Mouse (Mus musculus) intestine, embryonic 16.5 days (tissue): ENCODE data around the gene Copb1. TPM values are rescaled to one million over a fixed set of nuclear protein-coding genes. Genes with fewer than 3 reads are reported as not detected.

Source experiments
- ATAC-seq: fragments of 200-750 bp; cut with Nextera tagmentation; 2 replicates; pipeline ENCODE4 v1.8.0; 2017; ENCODE audit warnings: moderate TSS enrichment, moderate library complexity
- H3K27ac ChIP-seq: fragments of 300-500 bp; sonication (generic); 2 replicates; pipeline ENCODE4 v1.5.1; 2014; ENCODE audit warnings: mild to moderate bottlenecking, low read length
- H3K27me3 ChIP-seq: fragments of 300-500 bp; sonication (generic); replicated peaks from 2 replicates; pipeline ENCODE4 v1.6.1; 2014; ENCODE audit warnings: low read length, control low read depth, mixed read lengths; ENCODE audit not compliant: control insufficient read depth, insufficient read depth
- H3K36me3 ChIP-seq: fragments of 300-500 bp; sonication (generic); 2 replicates; pipeline ENCODE4 v1.6.1; 2014; ENCODE audit warnings: low read length, control low read depth; ENCODE audit not compliant: control insufficient read depth, insufficient read depth
- H3K4me1 ChIP-seq: fragments of 300-500 bp; sonication (generic); 2 replicates; pipeline ENCODE4 v1.6.1; 2014; ENCODE audit warnings: low read length, control low read depth, mixed read lengths; ENCODE audit not compliant: control insufficient read depth, insufficient read depth
- H3K4me2 ChIP-seq: fragments of 300-500 bp; sonication (generic); 2 replicates; pipeline ENCODE4 v1.6.1; 2014; ENCODE audit warnings: low read depth, low read length, control low read depth
- H3K4me3 ChIP-seq: fragments of 300-500 bp; sonication (generic); 2 replicates; pipeline ENCODE4 v1.5.1; 2014; ENCODE audit warnings: mild to moderate bottlenecking, low read length
- H3K9ac ChIP-seq: fragments of 300-500 bp; sonication (generic); 2 replicates; pipeline ENCODE4 v1.6.1; 2014; ENCODE audit warnings: low read depth, low read length
- H3K9me3 ChIP-seq: fragments of 300-500 bp; sonication (generic); 2 replicates; pipeline ENCODE4 v1.6.1; 2016; ENCODE audit warnings: low read length, control low read depth; ENCODE audit not compliant: control insufficient read depth
- WGBS: fragments of 180-500 bp; shearing (Covaris S2); extraction: QIAGEN DNeasy Blood & Tissue Kit; methylation state at CpG from one replicate; pipeline ENCODE4 v1.1.7; 2014; 5-methylcytosine and 5-hydroxymethylcytosine counted together
- polyA plus RNA-seq: library from polyadenylated mRNA; unstranded; fragments of >200 nt; fragmentation: Nextera tagmentation; extraction: Ambion mirVana; gene quantifications from 2 replicates; pipeline ENCODE4 v1.2.1, GENCODE M21; 2015

The Copb1 gene
- polyA plus RNA-seq, result 123 and 130 TPM in 2 replicates

DNA sequence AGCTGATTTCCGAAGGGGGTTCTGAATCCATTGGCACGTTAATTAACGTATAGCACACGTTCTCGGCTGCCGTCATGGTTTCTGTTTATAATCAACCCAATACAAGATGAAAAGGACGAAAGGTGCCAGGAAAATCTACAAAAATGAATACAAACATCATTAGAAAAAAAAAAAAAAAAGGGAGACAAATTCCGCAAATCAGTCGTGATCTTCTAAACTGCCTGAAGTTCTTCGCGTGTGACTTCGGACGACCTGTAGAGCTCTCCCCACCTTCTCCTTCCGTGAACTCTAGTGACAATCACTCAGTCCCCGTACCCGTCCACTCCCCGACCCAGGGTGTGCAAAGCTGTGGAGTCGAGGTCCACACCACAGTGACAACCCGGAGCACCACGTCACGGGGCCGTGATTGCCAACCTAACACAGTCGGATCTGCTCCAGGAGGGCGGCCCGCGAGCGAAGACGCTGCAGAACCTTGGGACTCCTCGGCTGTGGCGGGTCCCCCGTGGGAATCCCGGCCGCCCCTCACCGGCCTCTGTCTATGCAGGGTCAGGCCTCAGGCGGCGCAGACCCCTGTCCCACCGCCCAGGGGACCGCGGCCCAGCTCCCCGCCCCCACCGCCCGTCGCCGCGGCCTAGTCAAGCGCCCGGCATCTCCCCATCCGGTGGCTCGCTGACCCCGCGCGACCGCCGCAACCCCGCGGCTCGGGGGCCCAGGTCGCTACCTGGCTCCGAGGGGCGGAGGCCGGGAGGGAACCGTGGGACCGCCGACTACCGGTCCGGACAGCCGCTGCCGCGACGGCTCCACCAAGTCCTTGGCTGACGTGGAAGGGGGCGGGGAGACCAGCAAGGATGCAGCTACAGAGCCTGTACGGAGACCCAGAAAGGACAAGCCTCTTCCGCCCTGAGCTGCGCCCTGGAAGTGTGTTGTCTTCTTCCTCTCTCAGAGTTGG, at the start of gene Copb1:
Copb1 (minus strand) TSS at position 827 of the 949 bp plus-strand sequence.
- Histone ChIP-seq H3K9ac (peak within 1 kb of the TSS; percentile 92), H3K4me3 (peak within 1 kb of the TSS; percentile 90), H3K27me3 (no peaks in the 10 kb centered on the region), H3K4me1 (peaks cover 5% of the 10 kb centered on the region; the same call in 1 of the 2 replicates), H3K9me3 (no peaks in the 10 kb centered on the region), H3K36me3 (peaks cover 12% of the 10 kb centered on the region), H3K4me2 (peak within 1 kb of the TSS; percentile 60), H3K27ac (peak within 1 kb of the TSS; percentile 74)
- WGBS, result under 1% methylated on average over 74 of the region's 75 CpGs
- peak; percentile 98 for ATAC-seq

DNA sequence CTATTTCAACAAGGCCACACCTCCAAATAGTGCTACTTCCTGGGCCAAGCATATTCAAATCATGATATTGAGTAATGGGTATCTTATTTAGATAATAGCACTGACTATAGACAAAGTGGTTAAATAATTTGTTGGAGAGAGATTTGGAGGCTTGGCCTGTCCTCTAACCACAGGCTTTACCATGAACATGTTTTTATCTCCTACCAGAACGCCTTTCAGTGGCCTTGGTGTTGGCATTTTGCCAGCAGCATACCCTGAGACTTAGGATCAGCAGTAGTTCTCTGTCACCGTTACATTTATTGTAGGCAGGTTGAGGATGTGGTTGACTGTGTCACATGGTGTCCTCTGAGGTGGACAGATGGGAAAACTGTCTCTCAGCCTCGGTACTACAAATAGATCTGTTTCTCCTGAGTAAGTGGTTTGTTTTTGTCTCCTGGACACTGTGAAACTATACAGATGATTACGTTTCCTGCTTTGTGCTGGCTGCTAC, 46.8 kb upstream of the Copb1 start:
- 49% methylated on average over 4 of the region's 4 CpGs for WGBS
- no peak for ATAC-seq

DNA sequence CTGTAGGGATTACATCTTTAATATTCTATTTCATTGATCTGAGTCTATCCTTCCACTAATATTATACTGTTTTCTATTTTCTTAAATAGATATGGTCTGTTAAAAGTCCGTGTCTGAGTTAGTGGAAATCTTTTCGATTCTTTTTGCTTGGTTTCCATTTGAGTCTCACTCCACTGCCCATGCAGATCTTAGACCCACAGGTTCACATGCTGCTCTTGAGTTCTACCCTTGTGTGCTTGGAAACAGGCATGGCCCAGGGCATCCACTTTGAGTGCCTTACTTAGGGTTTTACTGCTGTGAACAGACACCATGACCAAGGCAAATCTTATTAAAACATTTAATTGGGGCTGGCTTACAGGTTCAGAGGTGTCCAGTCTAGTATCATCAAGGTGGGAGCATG, 46.3 kb upstream of the Copb1 start:
- no peaks in the 10 kb centered on the region for H3K36me3 ChIP-seq
- H3K4me1 ChIP-seq, result no peaks in the 10 kb centered on the region
- no peak overlapping the region for H3K4me2 ChIP-seq
- 92% methylated on average over 2 of the region's 2 CpGs for WGBS
- no peak overlapping the region for H3K9ac ChIP-seq
- no peaks in the 10 kb centered on the region for H3K27me3 ChIP-seq
- H3K9me3 ChIP-seq, result no peaks in the 10 kb centered on the region
- H3K27ac ChIP-seq, result no peak overlapping the region
- no peak overlapping the region for H3K4me3 ChIP-seq
- ATAC-seq, result no peak

More for the DNA sequence above, 46.8 kb upstream of the Copb1 start:
- H3K27ac ChIP-seq, result no peak overlapping the region
- no peak overlapping the region for H3K4me3 ChIP-seq
- no peak overlapping the region for H3K9ac ChIP-seq
- no peaks in the 10 kb centered on the region for H3K4me1 ChIP-seq
- no peaks in the 10 kb centered on the region for H3K27me3 ChIP-seq
- H3K36me3 ChIP-seq, result no peaks in the 10 kb centered on the region
- no peaks in the 10 kb centered on the region for H3K9me3 ChIP-seq
- no peak overlapping the region for H3K4me2 ChIP-seq

DNA sequence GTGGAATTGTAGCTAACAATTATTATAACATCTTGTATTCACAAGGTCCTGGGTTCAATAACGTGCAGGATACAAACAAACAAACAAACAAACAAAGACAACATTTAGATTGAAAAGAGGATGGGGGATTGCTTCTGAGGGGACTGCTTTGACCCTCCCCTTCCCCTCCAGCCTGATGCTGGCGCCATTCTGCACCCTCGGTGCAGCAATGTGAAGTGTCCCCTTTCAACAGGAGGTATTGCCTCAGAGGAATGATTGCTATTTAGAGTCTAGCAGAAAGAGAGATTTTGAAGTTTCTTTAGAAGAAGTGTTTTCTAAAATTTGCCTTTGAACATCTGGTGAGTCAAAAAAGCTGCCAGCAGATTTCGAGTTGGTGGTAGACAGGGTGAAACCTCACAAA, 44.7 kb upstream of the Copb1 start:
- H3K9ac ChIP-seq, result no peak overlapping the region
- no peak overlapping the region for H3K27ac ChIP-seq
- no peak for ATAC-seq
- no peaks in the 10 kb centered on the region for H3K9me3 ChIP-seq
- no peaks in the 10 kb centered on the region for H3K4me1 ChIP-seq
- no peak overlapping the region for H3K4me3 ChIP-seq
- WGBS, result 60% methylated on average over 4 of the region's 4 CpGs
- H3K27me3 ChIP-seq, result no peaks in the 10 kb centered on the region
- no peaks in the 10 kb centered on the region for H3K36me3 ChIP-seq
- no peak overlapping the region for H3K4me2 ChIP-seq

DNA sequence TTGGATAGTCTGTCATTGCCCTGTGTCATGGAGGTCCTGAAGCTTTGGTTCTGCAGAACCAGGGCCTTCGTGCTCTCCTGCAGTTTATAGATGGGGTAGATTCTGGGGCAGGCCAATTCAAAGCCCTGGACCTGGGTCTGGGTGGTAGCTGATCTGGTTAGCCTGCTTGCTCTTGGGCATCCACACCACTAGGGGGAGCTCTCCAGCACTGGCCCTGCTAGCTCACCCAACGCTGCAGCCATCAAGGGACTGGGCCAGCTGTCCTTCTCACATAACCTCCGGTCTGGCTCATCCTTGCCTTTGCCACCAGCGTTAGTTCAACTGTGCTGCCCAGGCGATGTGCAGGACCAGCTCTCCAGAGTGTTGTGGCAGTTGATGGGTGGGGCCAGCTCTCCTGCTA, 40.2 kb upstream of the Copb1 start:
- H3K9me3 ChIP-seq, result no peaks in the 10 kb centered on the region
- 0 out of 2 replicates have a peak, but pooled peaks have one; percentile 16 for ATAC-seq
- H3K9ac ChIP-seq, result no peak overlapping the region
- 84% methylated on average over 5 of the region's 5 CpGs for WGBS
- H3K4me2 ChIP-seq, result no peak overlapping the region
- no peak overlapping the region for H3K4me3 ChIP-seq
- no peaks in the 10 kb centered on the region for H3K27me3 ChIP-seq
- H3K27ac ChIP-seq, result no peak overlapping the region
- H3K36me3 ChIP-seq, result no peaks in the 10 kb centered on the region
- peaks cover 4% of the 10 kb centered on the region; the same call in 1 of the 2 replicates for H3K4me1 ChIP-seq

DNA sequence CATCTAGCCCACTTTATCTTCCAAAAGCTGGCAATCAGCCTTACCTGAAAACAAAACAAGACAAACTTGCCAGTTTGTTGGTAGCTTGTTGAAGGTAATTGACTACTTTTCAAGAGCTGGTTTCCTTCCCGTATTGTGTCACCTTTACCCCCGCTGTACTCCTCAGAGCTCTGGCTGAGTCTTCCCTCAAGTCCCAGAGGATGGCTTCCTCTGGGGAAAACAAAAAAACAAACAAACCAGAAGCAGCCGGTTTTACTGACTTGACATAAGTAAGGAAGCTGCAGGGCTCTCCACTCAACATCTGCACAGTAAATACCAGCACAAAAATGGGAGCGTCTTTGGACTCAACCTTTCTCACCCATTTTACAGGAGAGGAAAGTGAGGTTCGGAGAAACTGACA, 39.4 kb upstream of the Copb1 start:
- WGBS, result 74% methylated on average over 5 of the region's 5 CpGs
- no peak overlapping the region for H3K4me2 ChIP-seq
- H3K36me3 ChIP-seq, result no peaks in the 10 kb centered on the region
- H3K27me3 ChIP-seq, result no peaks in the 10 kb centered on the region
- H3K27ac ChIP-seq, result no peak overlapping the region
- H3K9ac ChIP-seq, result no peak overlapping the region
- H3K4me3 ChIP-seq, result no peak overlapping the region
- H3K4me1 ChIP-seq, result peaks cover 4% of the 10 kb centered on the region; the same call in 1 of the 2 replicates
- no peaks in the 10 kb centered on the region for H3K9me3 ChIP-seq
- no peak for ATAC-seq

DNA sequence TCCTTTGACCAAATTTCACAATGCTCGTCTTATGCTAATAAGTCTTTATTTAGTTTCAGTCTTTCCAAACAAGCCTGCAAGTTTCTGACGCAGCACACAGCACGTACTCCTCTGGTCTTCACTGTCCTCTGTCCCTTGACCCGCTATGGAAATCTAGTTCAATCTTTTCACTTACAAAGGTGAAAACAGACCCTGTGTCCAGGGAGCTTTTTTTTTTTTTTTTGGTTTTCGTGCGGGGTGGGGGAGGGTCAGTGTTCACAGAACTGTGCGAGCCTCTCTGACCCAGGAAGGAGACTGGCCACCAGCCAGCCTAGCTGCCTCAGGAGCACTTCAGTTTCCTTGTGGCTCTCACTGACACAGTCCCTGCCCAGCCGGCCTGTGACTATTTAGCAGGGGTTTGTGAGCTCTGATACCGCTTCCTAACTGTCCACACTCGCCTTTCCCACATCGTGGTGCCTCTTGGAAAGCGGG, 38.0 kb upstream of the Copb1 start:
- ATAC-seq, result peak; percentile 81
- peak overlapping the region; percentile 57; the same call in 1 of the 2 replicates for H3K27ac ChIP-seq

DNA sequence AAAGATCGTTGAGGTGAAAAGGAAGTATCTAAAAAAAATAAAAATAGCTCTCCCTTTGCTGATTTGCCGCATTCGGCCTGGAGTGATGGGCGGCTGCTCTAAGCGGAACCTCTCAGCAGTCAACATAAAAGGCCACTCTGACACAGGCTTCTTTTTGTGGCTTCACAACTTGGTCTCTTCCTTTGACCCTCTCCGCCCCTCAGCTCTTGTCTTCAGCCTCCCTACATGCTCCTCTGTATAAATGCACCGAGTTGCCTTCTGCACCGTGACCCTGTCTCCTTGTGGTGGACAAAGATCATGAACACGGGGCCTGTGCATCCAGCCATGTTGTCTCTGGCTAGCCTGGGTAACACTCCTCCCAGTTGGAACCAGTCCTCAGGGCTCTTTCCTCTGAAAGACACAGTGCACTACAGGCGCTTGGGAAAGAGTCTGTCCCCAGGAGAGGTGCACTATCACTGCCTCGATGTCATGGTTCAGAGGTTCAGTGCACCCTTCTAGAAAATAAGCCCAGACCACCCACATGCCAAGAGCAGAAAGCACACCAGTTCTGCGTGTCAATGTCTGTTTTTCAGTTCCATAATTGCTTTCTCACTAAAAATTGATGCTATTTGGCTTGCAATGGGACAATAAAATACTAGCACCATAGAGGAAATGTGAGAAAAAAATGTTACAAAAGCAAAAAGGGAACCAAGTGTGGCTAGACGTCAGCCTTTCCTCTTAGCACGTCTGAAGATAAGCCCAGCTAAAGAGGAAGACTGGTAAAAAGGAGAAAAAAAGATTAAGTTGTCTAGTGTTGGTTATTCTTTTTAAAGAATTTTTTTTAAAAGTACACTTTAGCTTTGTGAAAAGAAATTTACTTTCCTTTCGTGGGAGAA, 37.2 kb upstream of the Copb1 start:
- no peak overlapping the region for H3K4me2 ChIP-seq

More for the DNA sequence above, 38.0 kb upstream of the Copb1 start:
- Histone ChIP-seq H3K36me3 (no peaks in the 10 kb centered on the region), H3K4me2 (peak overlapping the region; percentile 32), H3K27me3 (no peaks in the 10 kb centered on the region), H3K9ac (peak overlapping the region; percentile 45; the same call in 1 of the 2 replicates), H3K9me3 (no peaks in the 10 kb centered on the region), H3K4me3 (no peak overlapping the region; the same call in 1 of the 2 replicates), H3K4me1 (peaks cover 4% of the 10 kb centered on the region; the same call in 1 of the 2 replicates)
- WGBS, result 18% methylated on average over 12 of the region's 12 CpGs

More for the DNA sequence above, 37.2 kb upstream of the Copb1 start:
- WGBS, result 62% methylated on average over 15 of the region's 15 CpGs
- Histone ChIP-seq H3K4me1 (peaks cover 4% of the 10 kb centered on the region; the same call in 1 of the 2 replicates), H3K27ac (no peak overlapping the region), H3K27me3 (no peaks in the 10 kb centered on the region), H3K9ac (no peak overlapping the region), H3K36me3 (no peaks in the 10 kb centered on the region), H3K9me3 (no peaks in the 10 kb centered on the region), H3K4me3 (no peak overlapping the region)
- no peak for ATAC-seq
